Mouse (Mus musculus): ENCODE data around the gene Trabd. TPM values are rescaled to one million over a fixed set of nuclear protein-coding genes. Genes with fewer than 3 reads are reported as not detected.

The Trabd gene
- polyA plus RNA-seq, 1 experiment from 2014 or later: 32.5 TPM

- no peak overlapping the region for H3K4me3 ChIP-seq (ENCODE audit: low read depth, low read length)
- H3K4me1 ChIP-seq (replicated peaks; ENCODE audit: control insufficient read depth, insufficient read depth, low read length): peaks cover 5% of the 10 kb centered on the region; the same call in 1 of the 2 replicates
- H3K36me3 ChIP-seq (ENCODE audit: control insufficient read depth, insufficient read depth): peaks cover 36% of the 10 kb centered on the region
- TF ChIP-seq CTCF (IDR thresholded peaks at IDR 0.05; ENCODE audit: low read depth): peak; percentile 59
- H3K4me2 ChIP-seq (replicated peaks; ENCODE audit: low read depth): no peak overlapping the region
- no peak overlapping the region for H3K27ac ChIP-seq (ENCODE audit: low read depth, low read length)
- H3K9ac ChIP-seq (ENCODE audit: low read depth, low read length): no peak overlapping the region
- no peak for ATAC-seq
- no peaks in the 10 kb centered on the region for H3K9me3 ChIP-seq (ENCODE audit: control insufficient read depth)
- no peaks in the 10 kb centered on the region for H3K27me3 ChIP-seq (replicated peaks; ENCODE audit: control insufficient read depth, insufficient read depth, low read length)
Observed at GRCm38 (mm10) chr15:89118007-89118406, 43.1 kb downstream of the Trabd start.

GRCm38 (mm10) chr15:89122649-89123366, 47.9 kb downstream of the Trabd start, which contains the start of gene Tubgcp6:
Tubgcp6 (minus strand) TSS chr15:89123112.
- H3K4me3 ChIP-seq (ENCODE audit: low read depth, low read length): peak within 1 kb of the TSS; percentile 68
- H3K9me3 ChIP-seq (ENCODE audit: control insufficient read depth): no peaks in the 10 kb centered on the region
- H3K27ac ChIP-seq (ENCODE audit: low read depth, low read length): peak within 1 kb of the TSS; percentile 31
- H3K27me3 ChIP-seq (replicated peaks; ENCODE audit: control insufficient read depth, insufficient read depth, low read length): no peaks in the 10 kb centered on the region
- peaks cover 5% of the 10 kb centered on the region; the same call in 1 of the 2 replicates for H3K4me1 ChIP-seq (replicated peaks; ENCODE audit: control insufficient read depth, insufficient read depth, low read length)
- WGBS: under 1% methylated on average over 47 of the region's 47 CpGs
- 0 out of 2 replicates have a peak, but pooled peaks have one; percentile 17 for TF ChIP-seq CTCF (IDR thresholded peaks at IDR 0.05; ENCODE audit: low read depth)
- peak; percentile 89 for ATAC-seq
- peak within 1 kb of the TSS; percentile 64 for H3K9ac ChIP-seq (ENCODE audit: low read depth, low read length)
- H3K4me2 ChIP-seq (replicated peaks; ENCODE audit: low read depth): peak within 1 kb of the TSS; percentile 84
- peaks cover 12% of the 10 kb centered on the region; the same call in 1 of the 2 replicates for H3K36me3 ChIP-seq (ENCODE audit: control insufficient read depth, insufficient read depth)

GRCm38 (mm10) chr15:89123595-89123994, 48.7 kb downstream of the Trabd start:
- Histone ChIP-seq H3K9me3 (ENCODE audit: control insufficient read depth) (no peaks in the 10 kb centered on the region), H3K36me3 (ENCODE audit: control insufficient read depth, insufficient read depth) (peaks cover 10% of the 10 kb centered on the region; the same call in 1 of the 2 replicates), H3K4me2 (replicated peaks; ENCODE audit: low read depth) (peak overlapping the region; percentile 84), H3K27me3 (replicated peaks; ENCODE audit: control insufficient read depth, insufficient read depth, low read length) (no peaks in the 10 kb centered on the region), H3K9ac (ENCODE audit: low read depth, low read length) (peak overlapping the region; percentile 23; the same call in 1 of the 2 replicates), H3K27ac (ENCODE audit: low read depth, low read length) (peak overlapping the region; percentile 30), H3K4me1 (replicated peaks; ENCODE audit: control insufficient read depth, insufficient read depth, low read length) (peaks cover 5% of the 10 kb centered on the region; the same call in 1 of the 2 replicates), H3K4me3 (ENCODE audit: low read depth, low read length) (peak overlapping the region; percentile 68)
- ATAC-seq: no peak
- peak; percentile 58 for TF ChIP-seq CTCF (IDR thresholded peaks at IDR 0.05; ENCODE audit: low read depth)
- 24% methylated on average over 11 of the region's 11 CpGs for WGBS

GRCm38 (mm10) chr15:89124312-89124711, 49.4 kb downstream of the Trabd start:
- H3K4me1 ChIP-seq (replicated peaks; ENCODE audit: control insufficient read depth, insufficient read depth, low read length): peaks cover 9% of the 10 kb centered on the region
- TF ChIP-seq CTCF (IDR thresholded peaks at IDR 0.05; ENCODE audit: low read depth): no peak
- WGBS: 90% methylated on average over 3 of the region's 3 CpGs
- H3K36me3 ChIP-seq (ENCODE audit: control insufficient read depth, insufficient read depth): peaks cover 4% of the 10 kb centered on the region; the same call in 1 of the 2 replicates
- H3K4me2 ChIP-seq (replicated peaks; ENCODE audit: low read depth): no peak overlapping the region
- no peak overlapping the region for H3K27ac ChIP-seq (ENCODE audit: low read depth, low read length)
- no peaks in the 10 kb centered on the region for H3K9me3 ChIP-seq (ENCODE audit: control insufficient read depth)
- H3K9ac ChIP-seq (ENCODE audit: low read depth, low read length): no peak overlapping the region
- no peaks in the 10 kb centered on the region for H3K27me3 ChIP-seq (replicated peaks; ENCODE audit: control insufficient read depth, insufficient read depth, low read length)
- no peak overlapping the region for H3K4me3 ChIP-seq (ENCODE audit: low read depth, low read length)
- no peak for ATAC-seq

GRCm38 (mm10) chr15:89125351-89125750, 50.4 kb downstream of the Trabd start:
- ATAC-seq: no peak
- H3K27me3 ChIP-seq (replicated peaks; ENCODE audit: control insufficient read depth, insufficient read depth, low read length): no peaks in the 10 kb centered on the region
- H3K4me2 ChIP-seq (replicated peaks; ENCODE audit: low read depth): no peak overlapping the region
- TF ChIP-seq CTCF (IDR thresholded peaks at IDR 0.05; ENCODE audit: low read depth): no peak
- H3K36me3 ChIP-seq (ENCODE audit: control insufficient read depth, insufficient read depth): peaks cover 4% of the 10 kb centered on the region; the same call in 1 of the 2 replicates
- peaks cover 9% of the 10 kb centered on the region for H3K4me1 ChIP-seq (replicated peaks; ENCODE audit: control insufficient read depth, insufficient read depth, low read length)
- 93% methylated on average over 9 of the region's 9 CpGs for WGBS
- no peak overlapping the region for H3K4me3 ChIP-seq (ENCODE audit: low read depth, low read length)
- H3K9me3 ChIP-seq (ENCODE audit: control insufficient read depth): no peaks in the 10 kb centered on the region
- no peak overlapping the region for H3K9ac ChIP-seq (ENCODE audit: low read depth, low read length)
- no peak overlapping the region for H3K27ac ChIP-seq (ENCODE audit: low read depth, low read length)

- Histone ChIP-seq H3K9ac (ENCODE audit: low read depth, low read length) (no peak overlapping the region), H3K4me3 (ENCODE audit: low read depth, low read length) (no peak overlapping the region), H3K4me2 (replicated peaks; ENCODE audit: low read depth) (no peak overlapping the region), H3K4me1 (replicated peaks; ENCODE audit: control insufficient read depth, insufficient read depth, low read length) (peaks cover 9% of the 10 kb centered on the region), H3K9me3 (ENCODE audit: control insufficient read depth) (no peaks in the 10 kb centered on the region), H3K36me3 (ENCODE audit: control insufficient read depth, insufficient read depth) (peaks cover 4% of the 10 kb centered on the region; the same call in 1 of the 2 replicates), H3K27ac (ENCODE audit: low read depth, low read length) (no peak overlapping the region), H3K27me3 (replicated peaks; ENCODE audit: control insufficient read depth, insufficient read depth, low read length) (no peaks in the 10 kb centered on the region)
- ATAC-seq: no peak
- 82% methylated on average over 8 of the region's 8 CpGs for WGBS
- TF ChIP-seq CTCF (IDR thresholded peaks at IDR 0.05; ENCODE audit: low read depth): no peak
Observed at GRCm38 (mm10) chr15:89126622-89127021, 51.7 kb downstream of the Trabd start.
